ENCODE assay signal across 8 mouse cellular contexts in genomic region chr13:20182239-20182825, GRCm38 (mm10).
A peak's percentile ranks its signal among the peaks of the same experiment; 100 is the strongest.
DNase-seq lines count a peak whose midpoint lies in the region; ATAC-seq and TF ChIP-seq lines count a peak whose summit lies in the region.

No protein-coding gene starts in this region.

- TF ChIP-seq EP300 in ES-Bruce4 (IDR thresholded peaks at IDR 0.05; ENCODE audit: insufficient read depth, low read depth, low read length) = peak; percentile 75

- no peaks in the 10 kb centered on the region for H3K36me3 ChIP-seq in ES-Bruce4 (ENCODE audit: control insufficient read depth, insufficient read depth, low read length, poor library complexity, severe bottlenecking)
- no peaks in the 10 kb centered on the region for H3K36me3 ChIP-seq in embryonic facial prominence, embryonic 14.5 days (ENCODE audit: control insufficient read depth, insufficient read depth, low read length)
- H3K36me3 ChIP-seq in hindbrain, embryonic 16.5 days (ENCODE audit: control insufficient read depth, insufficient read depth, low read length) = no peaks in the 10 kb centered on the region
- no peaks in the 10 kb centered on the region for H3K36me3 ChIP-seq in thymus, adult 2 months (ENCODE audit: control insufficient read depth, insufficient read depth, low read length)

- TF ChIP-seq CTCF in ES-Bruce4 (IDR thresholded peaks at IDR 0.05; ENCODE audit: low read depth, low read length) = no peak
- TF ChIP-seq CTCF in thymus, adult 2 months (IDR thresholded peaks at IDR 0.05; ENCODE audit: borderline replicate concordance, control insufficient read depth, extremely low read depth, insufficient read depth, low read length, poor library complexity) = no peak

- TF ChIP-seq POLR2A in ES-Bruce4 (IDR thresholded peaks at IDR 0.05; ENCODE audit: insufficient read depth, low read length) = no peak
- no peak for TF ChIP-seq POLR2A in thymus, adult 2 months (IDR thresholded peaks at IDR 0.05; ENCODE audit: control insufficient read depth, extremely low read depth, insufficient read depth, low read length, poor library complexity)

- no peak overlapping the region for H3K9ac ChIP-seq in ES-Bruce4 (ENCODE audit: low read depth, poor library complexity, severe bottlenecking)
- no peak overlapping the region for H3K9ac ChIP-seq in embryonic facial prominence, embryonic 14.5 days (ENCODE audit: low read depth, low read length)
- H3K9ac ChIP-seq in hindbrain, embryonic 16.5 days (ENCODE audit: low read depth, low read length) = no peak overlapping the region

- DNase-seq in embryo, embryonic 9.5 days (ENCODE audit: extremely low spot score) = peak; percentile 24
- no peak for DNase-seq in embryo, embryonic 11 days
- peak; percentile 81 for DNase-seq in embryonic facial prominence, embryonic 14.5 days (ENCODE audit: low spot score)
- peak; percentile 33 to 71 for DNase-seq in lung, postnatal 4 days
- no peak for DNase-seq in thymus, adult 2 months
- no peak for DNase-seq in thymus, postnatal 0 days (ENCODE audit: low spot score)

- ATAC-seq in embryonic facial prominence, embryonic 14.5 days (ENCODE audit: low read depth) = peak; percentile 85
- ATAC-seq in hindbrain, embryonic 16.5 days = peak; percentile 65

- no peaks in the 10 kb centered on the region for H3K9me3 ChIP-seq in ES-Bruce4 (replicated peaks; ENCODE audit: control insufficient read depth, insufficient read depth, low read length, poor library complexity, severe bottlenecking)
- H3K9me3 ChIP-seq in embryonic facial prominence, embryonic 14.5 days (ENCODE audit: control insufficient read depth, low read length) = no peaks in the 10 kb centered on the region
- H3K9me3 ChIP-seq in hindbrain, embryonic 16.5 days (ENCODE audit: control insufficient read depth, low read length) = no peaks in the 10 kb centered on the region

- H3K4me1 ChIP-seq in ES-Bruce4 (ENCODE audit: control insufficient read depth, insufficient read depth, low read length) = peaks cover 9% of the 10 kb centered on the region
- peaks cover 21% of the 10 kb centered on the region for H3K4me1 ChIP-seq in embryonic facial prominence, embryonic 14.5 days (ENCODE audit: control insufficient read depth, insufficient read depth, low read length)
- peaks cover 21% of the 10 kb centered on the region for H3K4me1 ChIP-seq in hindbrain, embryonic 16.5 days (ENCODE audit: control insufficient read depth, insufficient read depth, low read depth, low read length)
- H3K4me1 ChIP-seq in thymus, adult 2 months (replicated peaks; ENCODE audit: control insufficient read depth, insufficient read depth, low read length) = peaks cover 22% of the 10 kb centered on the region

- WGBS in embryonic facial prominence, embryonic 14.5 days = 56% methylated on average over 6 of the region's 6 CpGs
- WGBS in hindbrain, embryonic 16.5 days = 51% methylated on average over 6 of the region's 6 CpGs
- WGBS in thymus, adult 2 months = 89% methylated on average over 6 of the region's 6 CpGs

- no peak overlapping the region for H3K4me3 ChIP-seq in ES-Bruce4 (ENCODE audit: low read depth, low read length)
- H3K4me3 ChIP-seq in embryonic facial prominence, embryonic 14.5 days (ENCODE audit: low read depth, low read length) = no peak overlapping the region
- H3K4me3 ChIP-seq in hindbrain, embryonic 16.5 days (ENCODE audit: low read length) = no peak overlapping the region
- no peak overlapping the region for H3K4me3 ChIP-seq in thymus, adult 2 months (ENCODE audit: control insufficient read depth, insufficient read depth, low read length)

- peak overlapping the region; percentile 97 for H3K27ac ChIP-seq in ES-Bruce4 (ENCODE audit: insufficient read depth, low read length)
- peak overlapping the region; percentile 70 for H3K27ac ChIP-seq in embryonic facial prominence, embryonic 14.5 days (replicated peaks; ENCODE audit: low read depth, low read length)
- H3K27ac ChIP-seq in hindbrain, embryonic 16.5 days (ENCODE audit: low read depth, low read length) = 0 out of 2 replicates have a peak overlapping the region, but pooled peaks have one; percentile 17
- no peak overlapping the region for H3K27ac ChIP-seq in thymus, adult 2 months (ENCODE audit: control insufficient read depth, insufficient read depth, low read length)

- no peaks in the 10 kb centered on the region for H3K27me3 ChIP-seq in ES-Bruce4 (ENCODE audit: control insufficient read depth, insufficient read depth, low read length, poor library complexity, severe bottlenecking)
- H3K27me3 ChIP-seq in embryonic facial prominence, embryonic 14.5 days (replicated peaks; ENCODE audit: control insufficient read depth, insufficient read depth, low read length) = no peaks in the 10 kb centered on the region
- no peaks in the 10 kb centered on the region for H3K27me3 ChIP-seq in hindbrain, embryonic 16.5 days (replicated peaks; ENCODE audit: control insufficient read depth, insufficient read depth, low read length)
- H3K27me3 ChIP-seq in thymus, adult 2 months (ENCODE audit: control insufficient read depth, insufficient read depth, low read length) = no peaks in the 10 kb centered on the region

- no peak overlapping the region for H3K4me2 ChIP-seq in embryonic facial prominence, embryonic 14.5 days (ENCODE audit: low read depth, low read length)
- H3K4me2 ChIP-seq in hindbrain, embryonic 16.5 days (ENCODE audit: low read length) = no peak overlapping the region

Comparison
In these comparisons a context has a peak if more than half of its experiments do, and no peak if none do; other contexts are left out.
1. DNase-seq: peak in embryo, embryonic 9.5 days (single experiment), embryonic facial prominence, embryonic 14.5 days (single experiment) and lung, postnatal 4 days (2 of 2); none in embryo, embryonic 11 days (single experiment), thymus, adult 2 months (single experiment) and thymus, postnatal 0 days (single experiment).